Mouse (Mus musculus) intestine, embryonic 15.5 days (tissue): ENCODE measurements at regions not wholly inside any gene's neighbourhood (a gene's known extent, or its start where the extent isn't known, plus 50 kb on each side); places are given as distances from the start of the nearest gene placed in this dataset.

Experiments used
- ATAC-seq: fragments of 200-750 bp; cut with Nextera tagmentation; 2 replicates; pipeline ENCODE4 v1.8.0; 2017; ENCODE audit warnings: moderate TSS enrichment, moderate library complexity
- H3K27ac ChIP-seq: fragments of 300-500 bp; sonication (generic); 2 replicates; pipeline ENCODE4 v1.5.1; 2015; ENCODE audit warnings: mild to moderate bottlenecking, inconsistent platforms
- H3K27me3 ChIP-seq: fragments of 300-500 bp; sonication (generic); replicated peaks from 2 replicates; pipeline ENCODE4 v1.6.1; 2015; ENCODE audit warnings: inconsistent platforms
- H3K36me3 ChIP-seq: fragments of 300-500 bp; sonication (generic); 2 replicates; pipeline ENCODE4 v1.6.1; 2015; ENCODE audit warnings: inconsistent platforms
- H3K4me1 ChIP-seq: fragments of 300-500 bp; sonication (generic); replicated peaks from 2 replicates; pipeline ENCODE4 v1.6.1; 2015; ENCODE audit warnings: inconsistent platforms
- H3K4me2 ChIP-seq: fragments of 300-500 bp; sonication (generic); replicated peaks from 2 replicates; pipeline ENCODE4 v1.6.1; 2015; ENCODE audit warnings: mild to moderate bottlenecking, inconsistent platforms
- H3K4me3 ChIP-seq: fragments of 300-500 bp; sonication (generic); replicated peaks from 2 replicates; pipeline ENCODE4 v1.5.1; 2015; ENCODE audit warnings: inconsistent platforms
- H3K9ac ChIP-seq: fragments of 300-500 bp; sonication (generic); 2 replicates; pipeline ENCODE4 v1.6.1; 2015; ENCODE audit warnings: inconsistent platforms
- H3K9me3 ChIP-seq: fragments of 300-500 bp; sonication (generic); 2 replicates; pipeline ENCODE4 v1.6.1; 2016; ENCODE audit warnings: inconsistent platforms
- WGBS: fragments of 180-500 bp; shearing (Covaris S2); methylation state at CpG from one replicate; pipeline ENCODE4 v1.1.7; 2015; 5-methylcytosine and 5-hydroxymethylcytosine counted together

- no peak for ATAC-seq
- WGBS = 83% methylated on average over 5 of the region's 5 CpGs
- peaks cover 9% of the 10 kb centered on the region; the same call in 1 of the 2 replicates for H3K4me1 ChIP-seq
- no peak overlapping the region for H3K27ac ChIP-seq
- H3K9me3 ChIP-seq = no peaks in the 10 kb centered on the region
- no peaks in the 10 kb centered on the region for H3K36me3 ChIP-seq
- no peaks in the 10 kb centered on the region for H3K27me3 ChIP-seq
- H3K4me2 ChIP-seq = no peak overlapping the region
- no peak overlapping the region for H3K4me3 ChIP-seq
- H3K9ac ChIP-seq = no peak overlapping the region
Observed at GRCm38 (mm10) chr17:74920056-74920455, 85.3 kb upstream of the Ltbp1 start.

DNA sequence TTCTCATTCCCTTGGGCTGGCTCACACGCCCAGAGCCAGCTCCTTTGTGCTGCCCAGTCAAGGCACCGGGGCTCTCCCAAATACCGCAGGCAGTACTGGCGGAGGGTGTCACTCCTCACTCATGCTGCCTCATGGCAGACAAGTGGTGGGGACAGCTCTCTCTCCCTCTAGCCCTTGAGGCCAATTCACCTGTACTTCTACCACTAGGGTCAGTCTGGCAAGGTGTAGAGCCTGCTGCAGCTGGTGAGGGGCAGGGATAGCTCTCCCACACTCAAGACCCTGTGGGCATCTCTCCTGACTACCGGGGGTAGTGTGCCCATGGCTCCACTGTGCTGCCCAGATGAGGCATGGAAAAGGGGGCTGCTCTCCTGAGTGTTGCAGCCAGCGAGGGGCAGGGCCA lies 84.0 kb upstream of the Ltbp1 start:
- Histone ChIP-seq H3K4me2 (no peak overlapping the region), H3K27ac (no peak overlapping the region), H3K9me3 (no peaks in the 10 kb centered on the region), H3K4me1 (peaks cover 9% of the 10 kb centered on the region; the same call in 1 of the 2 replicates), H3K36me3 (no peaks in the 10 kb centered on the region), H3K4me3 (no peak overlapping the region), H3K27me3 (no peaks in the 10 kb centered on the region), H3K9ac (no peak overlapping the region)
- no peak for ATAC-seq
- WGBS = 85% methylated on average over 6 of the region's 6 CpGs

DNA sequence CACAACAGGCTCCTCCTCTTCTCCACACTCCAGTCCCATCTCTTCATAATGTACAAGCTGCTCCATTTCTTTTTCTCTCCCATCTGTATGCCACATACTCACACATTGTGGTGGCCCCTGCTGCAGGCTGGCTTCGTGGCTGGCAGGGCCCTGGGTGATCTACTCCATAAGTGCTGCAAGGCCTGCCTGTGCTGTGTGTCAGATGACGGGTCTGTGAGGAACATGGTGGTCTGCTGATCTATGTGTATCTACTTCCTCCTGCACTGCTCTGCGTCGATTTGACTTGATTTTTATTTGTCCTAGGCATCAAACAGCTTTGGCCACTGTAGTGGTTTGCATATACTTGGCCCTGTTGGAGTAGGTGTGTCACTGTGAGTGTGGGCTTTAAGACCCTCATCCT lies 83.4 kb upstream of the Ltbp1 start:
- Histone ChIP-seq H3K4me3 (no peak overlapping the region), H3K9ac (no peak overlapping the region), H3K27ac (no peak overlapping the region), H3K4me2 (no peak overlapping the region), H3K36me3 (no peaks in the 10 kb centered on the region), H3K4me1 (peaks cover 9% of the 10 kb centered on the region; the same call in 1 of the 2 replicates), H3K27me3 (no peaks in the 10 kb centered on the region), H3K9me3 (no peaks in the 10 kb centered on the region)
- WGBS = 59% methylated on average over 4 of the region's 4 CpGs
- ATAC-seq = peak; percentile 14; the same call in 1 of the 2 replicates

- Histone ChIP-seq H3K4me2 (no peak overlapping the region), H3K4me1 (peaks cover 9% of the 10 kb centered on the region; the same call in 1 of the 2 replicates), H3K4me3 (no peak overlapping the region), H3K27me3 (no peaks in the 10 kb centered on the region), H3K9me3 (no peaks in the 10 kb centered on the region), H3K9ac (no peak overlapping the region), H3K36me3 (no peaks in the 10 kb centered on the region), H3K27ac (0 out of 2 replicates have a peak overlapping the region, but pooled peaks have one; percentile 9)
- 15% methylated on average over 3 of the region's 3 CpGs for WGBS
- peak; percentile 65 for ATAC-seq
Observed at GRCm38 (mm10) chr17:74922591-74922990, 82.8 kb upstream of the Ltbp1 start.

DNA sequence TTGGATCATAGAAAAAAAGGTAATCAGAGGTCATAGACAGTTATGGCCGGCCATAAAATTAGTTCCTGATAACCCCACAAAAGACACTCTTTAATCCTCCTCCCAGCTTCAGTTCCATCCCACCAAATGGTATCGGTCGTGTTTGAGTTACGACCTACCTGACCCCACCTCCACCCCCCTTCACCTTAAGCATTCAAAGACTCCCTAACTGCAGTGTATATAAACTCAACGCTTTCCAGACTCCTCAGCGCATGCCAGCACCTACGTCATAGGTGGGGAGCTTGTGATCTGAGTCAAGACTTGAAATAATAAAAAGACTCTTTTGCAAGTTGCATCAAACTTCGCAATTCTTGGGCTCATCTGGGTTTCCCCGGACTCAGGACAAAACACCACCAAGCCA lies 82.3 kb upstream of the Ltbp1 start:
- no peak overlapping the region for H3K27ac ChIP-seq
- 27% methylated on average over 9 of the region's 9 CpGs for WGBS
- peak; percentile 77 for ATAC-seq

DNA sequence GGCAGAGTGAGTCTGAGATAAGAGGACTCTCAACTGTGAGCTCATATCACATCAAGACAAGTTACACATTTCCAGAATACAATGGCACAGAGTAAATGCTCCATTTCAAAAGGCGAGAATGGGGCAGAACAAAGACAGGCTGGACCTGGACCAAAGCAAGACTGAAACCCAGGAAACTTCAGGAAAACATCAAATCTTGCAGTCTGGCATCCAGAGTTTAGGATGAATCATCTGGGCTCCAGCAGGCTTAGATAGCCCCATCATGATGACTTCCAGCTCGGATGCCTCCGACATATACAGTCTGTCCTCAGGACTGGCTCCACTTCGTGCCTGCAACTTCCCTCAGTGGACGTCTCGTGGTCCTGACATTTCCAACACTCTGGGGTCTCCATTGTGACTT lies 80.2 kb upstream of the Ltbp1 start:
- no peak overlapping the region for H3K27ac ChIP-seq
- H3K4me1 ChIP-seq = peaks cover 9% of the 10 kb centered on the region; the same call in 1 of the 2 replicates
- no peaks in the 10 kb centered on the region for H3K27me3 ChIP-seq
- H3K4me2 ChIP-seq = no peak overlapping the region
- H3K9me3 ChIP-seq = no peaks in the 10 kb centered on the region
- H3K9ac ChIP-seq = no peak overlapping the region
- no peak overlapping the region for H3K4me3 ChIP-seq
- WGBS = 76% methylated on average over 6 of the region's 6 CpGs
- H3K36me3 ChIP-seq = no peaks in the 10 kb centered on the region
- no peak for ATAC-seq

More for the DNA sequence above, 82.3 kb upstream of the Ltbp1 start:
- H3K9ac ChIP-seq = no peak overlapping the region
- no peaks in the 10 kb centered on the region for H3K9me3 ChIP-seq
- H3K27me3 ChIP-seq = no peaks in the 10 kb centered on the region
- no peaks in the 10 kb centered on the region for H3K36me3 ChIP-seq
- no peak overlapping the region for H3K4me3 ChIP-seq
- peaks cover 9% of the 10 kb centered on the region; the same call in 1 of the 2 replicates for H3K4me1 ChIP-seq
- H3K4me2 ChIP-seq = no peak overlapping the region

GRCm38 (mm10) chr17:74927981-74928380 lies 77.4 kb upstream of the Ltbp1 start:
- no peak overlapping the region for H3K27ac ChIP-seq
- no peak overlapping the region for H3K4me2 ChIP-seq
- H3K4me1 ChIP-seq = no peaks in the 10 kb centered on the region
- no peaks in the 10 kb centered on the region for H3K9me3 ChIP-seq
- H3K9ac ChIP-seq = no peak overlapping the region
- no peaks in the 10 kb centered on the region for H3K36me3 ChIP-seq
- no peak for ATAC-seq
- 65% methylated on average over 5 of the region's 5 CpGs for WGBS
- H3K4me3 ChIP-seq = no peak overlapping the region
- no peaks in the 10 kb centered on the region for H3K27me3 ChIP-seq

- no peaks in the 10 kb centered on the region for H3K36me3 ChIP-seq
- H3K27me3 ChIP-seq = no peaks in the 10 kb centered on the region
- no peak overlapping the region for H3K4me2 ChIP-seq
- 60% methylated on average over 4 of the region's 4 CpGs for WGBS
- no peaks in the 10 kb centered on the region for H3K4me1 ChIP-seq
- H3K27ac ChIP-seq = no peak overlapping the region
- H3K9ac ChIP-seq = no peak overlapping the region
- no peak for ATAC-seq
- H3K9me3 ChIP-seq = no peaks in the 10 kb centered on the region
- no peak overlapping the region for H3K4me3 ChIP-seq
Observed at GRCm38 (mm10) chr17:74931540-74931939, 73.8 kb upstream of the Ltbp1 start.

DNA sequence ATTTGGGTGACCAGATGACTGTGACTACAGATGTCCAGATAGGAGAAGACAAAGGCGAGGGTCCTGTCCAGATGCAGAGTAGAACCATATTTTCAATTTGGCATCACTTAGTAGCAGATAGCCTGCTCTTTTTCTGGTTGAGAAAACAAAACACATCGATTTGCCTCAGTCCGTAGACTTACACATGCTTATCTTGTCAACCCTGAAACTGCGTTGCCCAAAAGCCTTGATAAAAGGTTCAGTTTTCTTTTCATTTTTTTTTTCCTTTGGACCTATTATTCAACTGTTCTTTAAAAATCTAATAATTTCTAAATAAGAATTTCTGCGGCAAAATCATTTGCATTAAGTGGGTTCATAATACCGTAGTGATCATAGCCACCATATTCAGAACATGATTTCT lies 64.0 kb upstream of the Ltbp1 start:
- Histone ChIP-seq H3K36me3 (no peaks in the 10 kb centered on the region), H3K27me3 (no peaks in the 10 kb centered on the region), H3K4me2 (no peak overlapping the region), H3K4me1 (no peaks in the 10 kb centered on the region), H3K9me3 (no peaks in the 10 kb centered on the region), H3K4me3 (no peak overlapping the region), H3K27ac (no peak overlapping the region), H3K9ac (no peak overlapping the region)
- 86% methylated on average over 6 of the region's 6 CpGs for WGBS
- no peak for ATAC-seq

GRCm38 (mm10) chr17:74942984-74943801 lies 62.2 kb upstream of the Ltbp1 start:
- no peaks in the 10 kb centered on the region for H3K4me1 ChIP-seq
- H3K4me3 ChIP-seq = no peak overlapping the region
- no peaks in the 10 kb centered on the region for H3K27me3 ChIP-seq
- no peak overlapping the region for H3K4me2 ChIP-seq
- no peak overlapping the region for H3K27ac ChIP-seq
- no peaks in the 10 kb centered on the region for H3K36me3 ChIP-seq
- ATAC-seq = no peak
- 61% methylated on average over 10 of the region's 10 CpGs for WGBS
- H3K9ac ChIP-seq = no peak overlapping the region
- no peaks in the 10 kb centered on the region for H3K9me3 ChIP-seq

DNA sequence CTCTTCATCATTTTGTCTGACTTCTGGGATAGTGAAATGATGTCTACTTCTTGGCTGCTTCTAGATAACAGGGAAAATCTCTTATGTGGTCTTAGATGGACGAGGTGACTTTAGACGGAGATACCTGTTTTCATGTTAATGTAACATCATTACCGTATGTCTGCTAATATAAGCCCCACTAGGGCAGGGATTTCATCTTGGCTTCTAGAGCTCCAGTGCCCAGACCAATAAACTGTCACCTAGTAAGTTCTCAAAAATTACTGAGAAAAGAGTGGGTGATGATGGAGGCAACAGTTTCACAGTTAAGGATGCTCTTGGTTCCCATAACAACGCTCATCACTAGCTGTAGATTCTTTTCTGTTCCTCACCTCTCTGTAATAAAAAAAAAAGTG lies 61.6 kb upstream of the Ltbp1 start:
- ATAC-seq = no peak
- Histone ChIP-seq H3K4me1 (no peaks in the 10 kb centered on the region), H3K4me2 (no peak overlapping the region), H3K9me3 (no peaks in the 10 kb centered on the region), H3K27me3 (no peaks in the 10 kb centered on the region), H3K36me3 (no peaks in the 10 kb centered on the region), H3K9ac (no peak overlapping the region), H3K27ac (no peak overlapping the region), H3K4me3 (no peak overlapping the region)
- WGBS = 37% methylated on average over 4 of the region's 4 CpGs

DNA sequence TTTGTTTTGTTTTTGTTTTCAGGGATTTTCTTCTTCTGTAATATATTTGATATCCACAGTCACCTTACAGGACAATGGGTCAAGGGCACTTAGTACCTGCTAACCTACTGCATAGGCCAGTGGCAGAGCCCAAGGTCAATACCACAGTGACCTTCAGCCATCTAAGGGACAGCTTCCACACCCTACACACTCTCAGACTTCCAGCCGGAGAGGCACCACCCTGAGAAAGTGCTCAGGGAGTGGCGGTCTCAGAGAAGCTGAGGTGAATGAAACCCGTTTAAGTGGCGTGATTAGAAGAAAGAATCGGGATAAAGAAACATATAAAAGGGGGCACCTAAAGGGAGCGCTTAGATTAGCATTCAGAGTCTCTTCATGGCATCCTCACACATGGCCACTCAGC lies 60.2 kb upstream of the Ltbp1 start:
- Histone ChIP-seq H3K4me3 (no peak overlapping the region), H3K9ac (no peak overlapping the region), H3K4me2 (no peak overlapping the region), H3K27me3 (no peaks in the 10 kb centered on the region), H3K9me3 (no peaks in the 10 kb centered on the region), H3K36me3 (no peaks in the 10 kb centered on the region), H3K27ac (no peak overlapping the region), H3K4me1 (no peaks in the 10 kb centered on the region)
- 85% methylated on average over 6 of the region's 6 CpGs for WGBS
- no peak for ATAC-seq

- 73% methylated on average over 3 of the region's 3 CpGs for WGBS
- H3K27me3 ChIP-seq = no peaks in the 10 kb centered on the region
- no peaks in the 10 kb centered on the region for H3K4me1 ChIP-seq
- no peak overlapping the region for H3K9ac ChIP-seq
- H3K36me3 ChIP-seq = no peaks in the 10 kb centered on the region
- H3K9me3 ChIP-seq = no peaks in the 10 kb centered on the region
- no peak overlapping the region for H3K4me2 ChIP-seq
- no peak overlapping the region for H3K4me3 ChIP-seq
- H3K27ac ChIP-seq = no peak overlapping the region
- no peak for ATAC-seq
Observed at GRCm38 (mm10) chr17:74948476-74948875, 56.9 kb upstream of the Ltbp1 start.
